Mouse (Mus musculus) embryo, embryonic 11.5 days (tissue): ENCODE measurements at regions not wholly inside any gene's neighbourhood (a gene's known extent, or its start where the extent isn't known, plus 50 kb on each side); places are given as distances from the start of the nearest gene placed in this dataset.

ENCODE experiments used
- DNase-seq: peaks from one replicate; pipeline ENCODE4 v3.0.0-alpha.2; 2012; ENCODE audit warnings: low read depth, low spot score

DNA sequence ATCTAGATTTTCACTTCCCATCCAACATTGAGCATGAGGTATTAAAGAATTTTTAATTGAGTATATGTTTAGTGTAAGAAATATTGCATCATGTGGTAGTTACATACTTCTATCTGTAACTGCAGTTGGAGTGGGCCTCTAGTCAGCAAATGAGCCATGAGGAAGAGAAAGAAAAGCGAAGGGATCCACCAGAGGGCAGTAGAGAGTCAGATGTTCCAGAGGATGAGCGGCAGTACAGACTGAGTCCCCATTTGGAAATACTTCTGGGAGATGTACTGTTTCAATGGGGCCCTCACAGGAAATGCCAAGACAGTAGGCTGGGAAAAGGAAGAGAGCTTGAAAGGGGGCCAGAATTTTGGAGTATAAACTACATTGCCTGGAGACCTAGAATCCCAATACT lies 221.2 kb downstream of the Myh15 start:
- peak; percentile 67 for DNase-seq

- DNase-seq = no peak
Measured at GRCm38 (mm10) chr16:49288096-49288714, 230.9 kb downstream of the Myh15 start.

DNA sequence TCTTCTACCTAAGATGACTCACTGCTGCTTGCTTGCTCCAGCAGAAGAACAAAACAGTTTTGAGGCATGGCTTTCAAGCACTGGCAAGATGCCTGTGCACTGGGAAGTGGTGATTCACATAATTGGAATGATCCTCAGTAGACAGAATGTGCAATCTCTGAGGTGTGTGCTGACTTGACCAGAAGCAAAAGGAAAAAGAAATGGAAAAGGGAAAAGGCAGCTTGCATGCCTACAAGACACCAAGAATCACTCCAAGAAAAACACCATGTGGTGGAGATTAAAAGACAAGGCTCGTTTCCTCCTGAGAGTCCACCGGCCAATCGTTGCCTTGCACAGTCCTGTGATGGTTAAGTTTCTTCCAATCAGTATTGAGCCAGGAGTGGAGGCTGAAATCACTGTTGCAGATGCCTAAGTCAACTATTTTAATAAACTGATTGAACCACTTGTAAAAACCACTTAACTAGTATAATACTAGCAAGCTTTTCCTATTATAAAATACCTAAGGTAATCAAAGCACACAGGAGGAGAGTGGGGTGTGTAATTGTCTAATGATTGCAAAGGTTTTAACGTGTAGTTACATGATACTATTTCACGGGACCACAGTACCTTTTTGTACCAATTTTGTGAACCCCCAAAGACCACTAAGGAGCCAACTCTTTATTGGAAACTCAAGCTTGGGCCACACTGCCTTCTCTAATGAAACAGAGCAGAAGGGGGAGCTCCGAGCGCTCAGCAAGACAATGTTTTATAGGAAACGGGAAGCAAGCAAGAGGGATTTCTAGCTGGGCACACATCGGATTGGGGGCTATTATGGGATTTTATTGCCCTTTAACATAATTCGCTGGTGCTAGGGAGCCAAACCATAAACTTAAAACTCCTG lies 232.2 kb downstream of the Myh15 start:
- DNase-seq = no peak

DNA sequence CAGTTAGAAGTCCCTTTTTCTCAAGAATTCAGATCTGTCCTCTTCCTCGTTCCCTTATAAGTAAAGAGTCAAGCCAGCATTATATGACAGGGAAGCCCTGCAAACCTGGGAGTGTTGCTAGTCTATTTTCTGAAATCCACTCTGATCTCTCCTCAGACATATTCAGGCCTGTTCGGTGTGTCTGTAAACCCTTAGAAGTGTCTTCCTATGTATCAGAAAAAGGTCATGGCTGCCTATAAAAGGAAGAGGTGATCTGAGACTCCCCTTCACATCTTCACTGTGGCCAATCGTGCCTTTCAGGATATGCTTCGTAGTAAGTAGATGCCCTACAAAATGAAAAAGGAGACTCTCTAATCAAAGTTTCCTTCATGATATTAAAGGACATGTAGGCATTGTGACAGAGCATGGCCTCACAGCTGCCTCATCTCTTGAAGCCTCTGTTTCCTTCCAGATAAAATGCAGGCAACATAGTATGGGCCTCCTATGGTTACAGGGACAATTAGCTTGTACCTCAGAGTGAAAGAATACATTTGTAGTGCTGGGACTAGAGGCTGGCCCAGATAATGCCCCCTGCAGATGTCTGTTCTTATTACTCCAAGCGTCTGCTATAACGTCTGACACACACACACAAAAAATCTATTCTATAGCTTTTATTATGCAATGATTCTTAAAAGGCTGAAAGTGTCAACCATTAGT lies 246.5 kb downstream of the Myh15 start:
- DNase-seq = no peak

- DNase-seq = no peak
Measured at GRCm38 (mm10) chr16:49304354-49304753, 247.1 kb downstream of the Myh15 start.

DNA sequence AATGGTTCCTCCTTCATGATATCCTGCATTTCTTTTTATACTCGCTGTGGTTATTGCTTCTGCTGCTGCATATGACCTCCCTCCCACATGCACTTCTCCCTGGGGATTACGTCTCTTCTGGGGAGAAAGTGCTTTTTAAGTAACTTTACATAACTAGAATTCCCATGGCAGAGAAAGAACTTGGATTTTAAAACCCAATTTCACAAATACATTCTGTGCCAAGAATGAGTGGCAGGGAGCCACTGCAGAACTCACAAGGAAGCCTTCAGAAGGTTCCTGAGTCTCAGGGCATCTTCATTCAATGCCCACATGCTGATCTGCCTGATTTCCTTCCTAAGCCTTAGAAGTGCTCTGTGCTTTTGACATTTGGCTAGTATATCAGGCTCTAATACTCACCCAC lies 259.8 kb downstream of the Myh15 start:
- no peak for DNase-seq

GRCm38 (mm10) chr16:49319047-49319678 lies 261.9 kb downstream of the Myh15 start:
- no peak for DNase-seq

GRCm38 (mm10) chr16:49319774-49320173 lies 262.5 kb downstream of the Myh15 start:
- no peak for DNase-seq

GRCm38 (mm10) chr16:49321951-49322350 lies 264.7 kb downstream of the Myh15 start:
- DNase-seq = no peak

- no peak for DNase-seq
Measured at GRCm38 (mm10) chr16:49330725-49331386, 273.6 kb downstream of the Myh15 start.

DNA sequence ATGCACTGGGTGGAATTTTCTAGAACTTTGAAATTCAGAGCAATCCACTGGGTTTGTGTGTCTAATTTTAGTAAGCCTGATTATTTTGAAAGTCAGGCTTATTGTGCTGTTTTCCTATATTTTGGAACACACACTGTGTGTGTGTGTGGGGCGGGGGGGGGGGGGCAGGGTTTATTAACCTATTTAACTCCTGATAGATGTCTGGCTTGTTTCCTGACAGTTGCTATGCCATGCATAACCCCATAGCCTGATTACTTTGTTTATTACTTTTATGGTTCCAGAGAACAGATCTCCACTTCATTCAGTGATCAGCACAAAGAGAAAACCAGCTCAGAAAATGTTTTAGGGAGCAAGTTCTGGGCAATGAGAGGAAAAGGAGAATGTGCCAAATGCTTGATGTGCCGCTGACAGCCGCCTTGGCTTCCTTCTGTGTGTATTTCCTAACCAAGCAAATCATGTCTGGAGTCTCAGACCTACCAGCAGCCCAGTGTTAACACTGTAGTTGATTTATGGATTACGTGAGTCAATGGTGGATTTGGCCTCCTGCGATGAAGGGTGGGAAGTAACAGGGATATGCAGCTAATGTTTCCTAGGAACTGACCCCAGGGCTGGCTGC lies 274.9 kb downstream of the Myh15 start:
- DNase-seq = peak; percentile 1

DNA sequence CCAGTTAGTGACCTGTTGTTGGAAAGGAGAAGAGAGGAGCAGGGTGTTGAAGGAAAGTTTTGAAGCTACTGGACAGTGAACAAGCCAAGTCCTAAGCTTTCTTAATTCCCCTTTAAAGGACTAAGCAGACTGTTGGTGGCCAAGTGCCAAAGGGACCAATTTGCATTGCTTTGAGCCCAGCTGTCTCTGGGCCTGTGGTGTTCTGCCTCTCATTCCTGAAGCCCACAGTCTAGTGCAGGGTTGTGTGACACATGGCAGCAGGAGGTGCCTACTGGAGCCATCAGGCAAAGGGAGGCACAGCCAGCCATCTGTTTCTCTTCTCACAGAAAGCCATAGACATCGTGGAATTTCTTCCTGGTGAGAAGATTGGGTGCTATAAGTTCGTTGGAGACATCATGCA lies 278.6 kb downstream of the Myh15 start:
- DNase-seq = no peak

- no peak for DNase-seq
Measured at GRCm38 (mm10) chr16:49337948-49338347, 280.7 kb downstream of the Myh15 start.

DNA sequence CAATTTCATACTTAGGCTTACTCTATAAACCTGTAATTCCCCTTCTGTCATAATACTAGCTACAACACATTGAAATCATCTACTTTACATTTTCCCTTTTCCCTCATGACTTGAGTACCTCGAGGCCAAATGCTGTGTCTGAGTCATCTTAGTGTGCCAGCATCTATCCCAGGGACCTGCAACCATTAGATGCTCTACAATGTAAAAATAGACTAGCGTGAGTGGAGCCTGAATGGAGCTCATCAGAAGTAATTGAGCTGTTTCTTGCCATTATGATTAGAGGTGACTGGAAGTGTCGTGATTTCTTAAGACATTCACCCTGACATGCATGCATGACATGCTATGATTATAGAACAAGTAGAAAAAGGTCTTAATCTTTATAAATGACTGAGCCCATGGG lies 301.1 kb downstream of the Myh15 start:
- DNase-seq = no peak

DNA sequence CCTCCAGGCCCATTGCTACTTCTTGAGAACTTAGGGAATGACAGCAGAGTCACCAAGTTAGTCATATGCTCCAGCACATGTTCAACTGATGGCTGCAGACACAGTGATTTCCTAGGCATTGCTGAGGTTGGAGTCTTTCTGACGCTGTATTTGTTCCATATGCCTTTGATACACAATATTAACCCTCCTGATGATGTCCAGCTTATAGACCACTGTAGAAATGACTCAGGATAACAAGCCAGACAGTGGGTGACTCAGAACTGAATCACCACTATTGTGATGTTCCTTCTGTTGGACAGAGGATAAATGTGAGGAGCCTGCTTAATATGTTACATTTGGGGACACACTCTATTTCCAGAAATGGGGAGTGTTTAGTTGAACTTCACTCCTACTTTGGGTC lies 304.4 kb downstream of the Myh15 start:
- DNase-seq = no peak

- no peak for DNase-seq
Measured at GRCm38 (mm10) chr16:49369450-49369849, 312.2 kb downstream of the Myh15 start.

GRCm38 (mm10) chr16:49375108-49375507 lies 317.8 kb downstream of the Myh15 start:
- DNase-seq = no peak

DNA sequence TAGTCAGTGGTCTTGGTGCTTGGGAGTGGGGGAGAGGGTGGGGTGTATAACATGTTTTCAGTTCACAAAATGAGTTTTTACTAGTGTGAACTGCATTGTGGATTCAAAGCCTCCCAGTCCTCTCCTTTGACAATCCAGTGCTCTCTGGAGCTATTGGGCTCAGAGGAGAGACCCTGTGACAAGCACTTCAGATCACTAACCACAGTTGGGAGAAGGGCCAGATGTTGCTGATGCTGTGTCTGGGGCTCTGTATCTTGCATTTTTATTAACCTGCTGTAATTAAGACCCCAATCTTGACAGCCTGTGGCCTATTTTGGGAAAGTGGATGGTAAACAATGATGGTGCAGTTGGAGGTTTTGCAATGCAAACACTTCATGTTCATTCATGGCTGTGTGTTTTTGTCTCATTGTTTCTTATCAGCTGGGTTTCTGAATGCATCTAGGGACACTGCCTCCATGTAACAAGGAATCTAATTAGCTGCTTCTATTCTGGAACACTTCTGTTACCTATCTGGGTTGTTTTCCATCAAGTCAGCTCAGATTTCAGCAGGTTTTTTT lies 320.0 kb upstream of the Ift57 start:
- no peak for DNase-seq

DNA sequence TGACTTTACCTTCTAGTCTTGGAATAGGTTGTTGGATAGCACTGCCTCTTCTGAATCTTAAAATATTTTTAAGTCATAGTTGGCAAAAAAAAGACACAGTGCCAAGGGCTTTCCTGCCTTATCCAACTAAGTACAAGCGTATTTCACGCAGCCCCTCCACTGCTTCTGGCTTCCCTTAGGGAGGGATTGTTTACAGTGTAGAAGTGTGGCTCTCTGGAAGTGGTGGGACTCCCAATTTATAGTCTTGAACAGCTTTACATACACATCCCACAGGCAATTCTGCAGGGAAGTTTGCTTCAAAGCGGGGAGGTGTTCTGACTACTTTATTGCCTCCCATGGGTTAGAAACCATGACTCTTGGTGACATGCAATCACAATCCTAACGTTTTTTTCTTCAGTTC lies 310.9 kb upstream of the Ift57 start:
- no peak for DNase-seq

GRCm38 (mm10) chr16:49407956-49408795 lies 290.9 kb upstream of the Ift57 start:
- peak; percentile 43 for DNase-seq
